Mouse (Mus musculus) cerebellum, adult 2 months (tissue): ENCODE results near the gene Nanp. TPM values are rescaled to one million over a fixed set of nuclear protein-coding genes. Genes with fewer than 3 reads are reported as not detected.
A peak's percentile ranks its signal among the peaks of the same experiment; 100 is the strongest.

Source experiments
- DNase-seq, 2 experiments: peaks; one replicate each; pipeline ENCODE4 v3.0.0; 2021
- H3K27ac ChIP-seq: fragments of 200-500 bp; 2 replicates; pipeline ENCODE4 v1.5.1; 2012; ENCODE audit warnings: low read length, control low read depth, inconsistent platforms; ENCODE audit not compliant: insufficient read depth
- H3K27me3 ChIP-seq: fragments of 200-500 bp; 2 replicates; pipeline ENCODE4 v1.6.1; 2012; ENCODE audit warnings: inconsistent platforms, mild to moderate bottlenecking, low read length, moderate library complexity; ENCODE audit not compliant: control insufficient read depth, insufficient read depth
- H3K4me1 ChIP-seq: fragments of 200-500 bp; 2 replicates; pipeline ENCODE4 v1.6.1; 2011; ENCODE audit warnings: low read length; ENCODE audit not compliant: control insufficient read depth, insufficient read depth
- H3K4me3 ChIP-seq: fragments of 200-500 bp; replicated peaks from 2 replicates; pipeline ENCODE3; 2011; ENCODE audit warnings: mild to moderate bottlenecking, low read depth, low read length, control low read depth; ENCODE audit not compliant: insufficient read depth
- CTCF ChIP-seq: fragments of 200-500 bp; IDR thresholded peaks from 2 replicates; pipeline ENCODE4 v1.5.1; 2011; ENCODE audit warnings: low read depth, mild to moderate bottlenecking, control low read depth, low read length, moderate library complexity, borderline replicate concordance; ENCODE audit not compliant: insufficient read depth
- POLR2A ChIP-seq: fragments of 200-500 bp; IDR thresholded peaks from 2 replicates; pipeline ENCODE4 v1.6.1; 2011; ENCODE audit warnings: low read length, control low read depth, borderline replicate concordance; ENCODE audit not compliant: insufficient read depth
- WGBS: fragments of 180-500 bp; shearing (Covaris S2); methylation state at CpG from one replicate; pipeline ENCODE4 v1.1.7; 2018; 5-methylcytosine and 5-hydroxymethylcytosine counted together
- polyA plus RNA-seq: library from polyadenylated mRNA; depleted of rRNA; stranded (reverse); fragments of >200 nt; gene quantifications from 2 replicates; pipeline ENCODE4 v1.2.3, GENCODE M21; 2012; rRNA removed

Nanp gene
- 16.3 and 16.9 TPM in 2 replicates for polyA plus RNA-seq

DNA sequence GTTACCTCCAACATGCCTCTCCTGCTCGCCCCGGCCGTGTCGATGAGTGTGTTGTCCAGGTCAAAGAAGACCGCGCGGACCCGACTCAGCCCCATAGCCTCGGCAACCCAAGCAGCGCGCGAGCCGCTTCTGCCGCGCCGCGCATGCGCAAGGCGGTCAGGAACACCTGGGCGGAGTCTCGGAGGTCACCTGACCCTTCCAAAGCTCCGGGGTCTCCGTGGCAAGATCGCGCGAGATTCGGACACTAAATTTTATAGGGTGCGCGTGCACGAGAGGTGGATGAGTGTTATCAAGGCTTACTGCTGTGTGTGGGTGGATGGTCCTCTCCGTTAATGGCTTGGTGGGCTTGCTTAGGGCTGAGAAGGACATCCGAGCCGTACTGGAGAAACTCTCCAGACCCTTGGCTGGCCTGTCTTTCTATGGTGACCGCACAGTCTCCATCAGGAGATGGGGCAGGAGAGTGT, at the start of gene Nanp, which contains the start of gene Ninl:
Gene Nanp (minus strand): TSS at position 167 of the 464 bp plus-strand sequence.
Gene Ninl (minus strand): TSS at position 151 of the 464 bp plus-strand sequence.
- Histone ChIP-seq H3K27ac (peak within 1 kb of the TSS; percentile 90), H3K4me3 (peak within 1 kb of the TSS; percentile 81), H3K4me1 (peaks cover 5% of the 10 kb centered on the region; the same call in 1 of the 2 replicates), H3K27me3 (no peaks in the 10 kb centered on the region)
- WGBS, result under 1% methylated on average over 34 of the region's 34 CpGs
- no peak for TF ChIP-seq CTCF
- TF ChIP-seq POLR2A, result peak; percentile 76; the same call in 1 of the 2 replicates
- peak; percentile 96 for DNase-seq

DNA sequence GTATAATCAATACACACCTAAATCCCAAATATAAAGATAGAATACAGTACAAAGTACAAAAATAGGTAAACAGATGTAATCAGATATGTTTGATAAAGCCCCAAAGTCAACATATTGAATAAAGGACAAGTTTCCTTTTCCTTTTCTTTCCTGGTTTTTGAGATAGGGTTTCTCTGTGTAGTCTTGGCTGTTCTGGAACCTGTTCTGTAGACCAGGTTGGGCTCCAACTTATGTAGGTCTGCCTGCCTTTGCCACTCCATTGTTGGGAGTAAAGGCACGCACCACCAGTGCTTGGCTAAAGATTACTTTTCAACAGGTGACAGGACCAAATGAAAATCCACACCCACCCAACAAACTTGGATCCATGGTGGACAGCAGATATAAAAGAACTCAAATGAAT, 17.4 kb upstream of the Nanp start:
- Histone ChIP-seq H3K27me3 (no peaks in the 10 kb centered on the region), H3K27ac (no peak overlapping the region)
- 85% methylated on average over 1 of the region's 1 CpGs for WGBS

DNA sequence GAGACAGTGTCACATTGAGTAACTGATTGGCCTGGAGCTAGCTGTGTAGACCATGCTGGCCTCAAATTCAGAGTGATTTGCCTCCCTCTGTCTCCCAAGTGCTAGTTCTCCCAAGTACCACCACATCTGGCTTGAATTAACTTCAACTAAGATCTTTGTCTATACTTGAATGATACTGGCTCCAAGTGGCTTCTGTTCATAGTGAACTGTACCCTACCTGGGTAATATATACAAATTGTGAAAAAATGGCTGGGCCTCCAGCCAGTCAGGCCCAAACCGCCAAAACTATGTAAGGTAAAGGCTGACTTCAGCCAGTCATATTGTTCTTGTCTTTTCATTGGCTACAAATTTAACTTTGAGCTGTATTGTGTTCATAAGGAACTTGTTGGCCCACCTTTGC, 1.2 kb upstream of the Nanp start:
- DNase-seq, result no peak
- Histone ChIP-seq H3K27me3 (no peaks in the 10 kb centered on the region), H3K4me1 (peaks cover 5% of the 10 kb centered on the region; the same call in 1 of the 2 replicates), H3K4me3 (no peak overlapping the region), H3K27ac (no peak overlapping the region)
- 95% methylated on average over 1 of the region's 1 CpGs for WGBS
- no peak for TF ChIP-seq POLR2A
- TF ChIP-seq CTCF, result no peak

More for the DNA sequence above, 17.4 kb upstream of the Nanp start:
- no peak for TF ChIP-seq CTCF
- no peak for TF ChIP-seq POLR2A
- Histone ChIP-seq H3K4me3 (no peak overlapping the region), H3K4me1 (no peaks in the 10 kb centered on the region)
- no peak for DNase-seq

DNA sequence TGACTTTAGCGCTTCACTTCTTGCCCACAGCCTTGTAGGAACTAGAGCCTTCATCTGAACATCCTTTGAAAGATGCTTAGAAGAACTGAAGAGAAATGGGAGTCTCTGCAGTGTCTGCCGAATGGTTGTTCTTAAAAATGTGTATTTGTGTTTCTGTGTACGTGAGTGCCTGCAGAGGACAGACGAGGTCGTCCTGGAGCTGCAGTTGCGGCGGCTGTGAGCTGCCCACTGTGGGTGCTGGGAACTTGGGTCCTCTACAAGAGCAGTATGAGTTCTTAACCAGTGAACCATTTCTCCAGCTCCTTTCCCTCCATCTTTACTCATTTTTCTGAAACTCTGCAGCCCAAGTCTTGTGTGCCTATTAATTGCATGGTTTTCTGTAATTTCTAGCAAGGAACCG, 528 bp upstream of the Nanp start:
- peaks cover 5% of the 10 kb centered on the region; the same call in 1 of the 2 replicates for H3K4me1 ChIP-seq
- TF ChIP-seq POLR2A (no peak), CTCF (no peak)
- H3K27ac ChIP-seq, result peak overlapping the region; percentile 54
- peak in 1 of 2 experiments; percentile 38 for DNase-seq
- 23% methylated on average over 8 of the region's 8 CpGs for WGBS
- peak overlapping the region; percentile 81 for H3K4me3 ChIP-seq
- no peaks in the 10 kb centered on the region for H3K27me3 ChIP-seq

DNA sequence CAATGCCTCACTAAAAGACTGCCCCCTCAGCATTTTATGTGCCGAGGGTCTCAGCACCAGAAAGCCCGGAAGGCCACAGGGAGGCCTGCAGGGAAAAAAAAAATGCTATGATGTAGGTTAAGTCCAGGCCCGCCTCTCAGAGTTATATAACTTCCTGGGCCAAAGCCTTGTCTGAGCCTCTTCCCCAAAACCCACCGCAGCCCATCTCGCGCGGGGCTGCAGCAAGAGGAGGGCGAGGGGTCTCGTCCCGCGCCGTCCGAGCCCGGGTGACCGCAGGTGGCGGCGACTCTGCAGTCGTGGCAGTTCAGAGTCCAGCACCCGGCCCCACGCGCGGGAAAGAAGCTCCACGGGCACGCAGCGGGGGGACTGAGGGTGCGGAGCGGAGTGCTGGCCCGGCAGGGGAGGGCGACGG, 381 bp downstream of the Nanp start:
- no peak for DNase-seq
- peak overlapping the region; percentile 81 for H3K4me3 ChIP-seq
- WGBS, result under 1% methylated on average over 30 of the region's 30 CpGs
- peaks cover 5% of the 10 kb centered on the region; the same call in 1 of the 2 replicates for H3K4me1 ChIP-seq
- peak overlapping the region; percentile 90 for H3K27ac ChIP-seq
- H3K27me3 ChIP-seq, result no peaks in the 10 kb centered on the region
- TF ChIP-seq POLR2A (no peak), CTCF (no peak)

DNA sequence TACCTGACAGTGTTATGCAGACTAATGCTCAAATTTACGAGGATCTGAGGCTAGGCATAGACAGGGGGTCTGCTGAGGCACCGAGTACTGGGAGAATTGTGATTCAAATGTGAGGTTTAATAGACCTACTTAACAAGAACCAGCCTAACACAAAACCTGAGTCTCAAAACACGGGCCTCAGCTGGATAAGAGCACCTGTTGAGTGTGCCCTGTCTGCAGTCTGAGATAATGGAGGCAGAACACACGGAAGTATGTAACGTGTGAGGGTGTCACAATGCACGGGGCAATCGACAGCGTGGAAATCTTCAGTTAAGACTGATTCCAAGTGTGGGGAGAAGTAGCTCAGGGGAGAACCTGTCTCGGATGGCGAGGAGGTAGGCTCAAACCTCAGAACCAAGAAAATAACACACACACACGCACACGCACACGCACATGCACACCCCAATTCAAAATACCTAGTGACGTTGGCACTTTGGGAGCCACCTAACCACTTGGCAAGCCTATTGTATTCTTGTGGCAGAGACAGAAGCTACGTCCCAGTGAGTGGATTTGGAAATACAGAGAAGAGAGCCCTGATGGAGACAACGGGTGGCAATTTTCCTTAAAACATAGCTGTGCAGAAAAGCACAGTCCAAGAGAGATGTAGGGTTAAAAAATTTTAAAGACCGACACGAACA, 1.2 kb downstream of the Nanp start:
- TF ChIP-seq POLR2A (no peak), CTCF (no peak)
- 23% methylated on average over 18 of the region's 18 CpGs for WGBS
- Histone ChIP-seq H3K4me1 (peaks cover 5% of the 10 kb centered on the region; the same call in 1 of the 2 replicates), H3K4me3 (peak overlapping the region; percentile 81), H3K27me3 (no peaks in the 10 kb centered on the region), H3K27ac (no peak overlapping the region)
- peak; percentile 26 to 42 for DNase-seq

DNA sequence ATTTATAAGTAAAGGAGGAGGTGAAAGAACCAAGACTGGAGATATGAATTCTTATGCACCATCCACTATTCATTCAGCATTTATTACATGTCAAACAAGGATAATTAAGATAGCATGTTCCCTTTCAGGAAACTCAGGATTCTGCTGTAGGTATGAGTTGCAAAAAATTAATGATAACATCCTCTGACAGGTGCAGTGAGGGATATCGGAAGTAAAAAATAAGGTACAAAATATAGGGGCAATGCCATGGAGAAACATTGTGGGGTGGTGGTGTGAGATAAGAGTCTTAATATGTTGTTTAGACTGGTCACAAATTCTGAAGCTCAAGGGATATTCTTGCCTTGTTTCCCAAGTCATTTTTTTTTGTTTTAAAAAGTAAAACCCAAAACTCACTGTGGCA, 1.9 kb downstream of the Nanp start:
- no peaks in the 10 kb centered on the region for H3K27me3 ChIP-seq
- DNase-seq, result no peak
- H3K4me3 ChIP-seq, result no peak overlapping the region
- TF ChIP-seq POLR2A (no peak), CTCF (no peak)
- no peak overlapping the region for H3K27ac ChIP-seq
- H3K4me1 ChIP-seq, result peaks cover 5% of the 10 kb centered on the region; the same call in 1 of the 2 replicates
- WGBS, result 89% methylated on average over 1 of the region's 1 CpGs

DNA sequence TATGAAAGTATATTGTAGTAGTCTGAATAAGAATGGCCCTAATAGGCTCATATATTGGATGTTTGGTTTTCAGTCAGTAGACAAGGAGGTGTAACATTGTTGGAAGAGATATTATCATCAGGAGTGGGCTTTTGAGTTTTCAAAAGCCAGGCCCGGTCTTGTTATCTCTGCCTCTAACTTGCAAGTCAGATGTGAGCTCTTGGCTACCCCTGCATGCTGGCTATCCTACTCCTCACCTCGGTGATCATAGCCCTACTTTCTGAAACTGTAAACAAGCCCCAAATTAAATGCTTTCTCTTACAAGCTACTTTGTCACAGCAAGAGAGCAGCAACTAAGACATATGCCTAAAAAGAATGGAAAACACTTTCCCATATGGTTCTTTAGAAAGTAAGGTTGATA, 2.5 kb downstream of the Nanp start:
- Histone ChIP-seq H3K27ac (no peak overlapping the region), H3K4me1 (peaks cover 5% of the 10 kb centered on the region; the same call in 1 of the 2 replicates), H3K27me3 (no peaks in the 10 kb centered on the region), H3K4me3 (no peak overlapping the region)
- no peak for DNase-seq
- WGBS, result 94% methylated on average over 2 of the region's 2 CpGs
- TF ChIP-seq POLR2A (no peak), CTCF (no peak)
